Mouse (Mus musculus): ENCODE data around the gene Egln1.

- TF ChIP-seq CTCF (IDR thresholded peaks at IDR 0.05) (no peak), POLR2A (IDR thresholded peaks at IDR 0.05; ENCODE audit: insufficient read depth, low read depth, low read length) (no peak)
These were observed 5.3 kb downstream of the Egln1 start for GRCm38 (mm10) chr8:124943801-124944200.
